Mouse (Mus musculus): ENCODE results near the gene A3galt2. TPM values are rescaled to one million over a fixed set of nuclear protein-coding genes. Genes with fewer than 3 reads are reported as not detected.

The A3galt2 gene
- polyA plus RNA-seq, 1 experiment from 2014 or later: not detected

- H3K4me1 ChIP-seq (replicated peaks; ENCODE audit: control insufficient read depth, insufficient read depth): no peaks in the 10 kb centered on the region
- H3K9ac ChIP-seq (ENCODE audit: low read length): no peak overlapping the region
- H3K27ac ChIP-seq (replicated peaks): no peak overlapping the region
- TF ChIP-seq CTCF (IDR thresholded peaks at IDR 0.05; ENCODE audit: low read depth) (no peak), EP300 (optimal IDR thresholded peaks at IDR 0.05) (no peak)
- no peak overlapping the region for H3K4me3 ChIP-seq (ENCODE audit: low read depth, low read length)
- no peaks in the 10 kb centered on the region for H3K27me3 ChIP-seq (ENCODE audit: control insufficient read depth, insufficient read depth, low read length)
- H3K36me3 ChIP-seq (ENCODE audit: control insufficient read depth, insufficient read depth, low read length): peaks cover 2% of the 10 kb centered on the region; the same call in 1 of the 2 replicates
- no peaks in the 10 kb centered on the region for H3K9me3 ChIP-seq (ENCODE audit: control insufficient read depth, low read length)
- H3K4me2 ChIP-seq (replicated peaks; ENCODE audit: low read depth): no peak overlapping the region
- WGBS: 74% methylated on average over 8 of the region's 8 CpGs
- DNase-seq (ENCODE audit: low spot score): no peak
- ATAC-seq (ENCODE audit: low FRiP score, low TSS enrichment): no peak
These were observed 41.6 kb downstream of the A3galt2 start for GRCm38 (mm10) chr4:128796788-128797187.

GRCm38 (mm10) chr4:128801675-128802465, 46.7 kb downstream of the A3galt2 start:
- H3K9me3 ChIP-seq (ENCODE audit: control insufficient read depth, low read length): no peaks in the 10 kb centered on the region
- H3K9ac ChIP-seq (ENCODE audit: low read length): no peak overlapping the region
- TF ChIP-seq EP300 (optimal IDR thresholded peaks at IDR 0.05): no peak
- no peak for TF ChIP-seq CTCF (IDR thresholded peaks at IDR 0.05; ENCODE audit: low read depth)
- H3K27me3 ChIP-seq (ENCODE audit: control insufficient read depth, insufficient read depth, low read length): no peaks in the 10 kb centered on the region
- DNase-seq (ENCODE audit: low spot score): no peak
- H3K4me1 ChIP-seq (replicated peaks; ENCODE audit: control insufficient read depth, insufficient read depth): peaks cover 11% of the 10 kb centered on the region
- H3K4me2 ChIP-seq (replicated peaks; ENCODE audit: low read depth): no peak overlapping the region
- ATAC-seq (ENCODE audit: low FRiP score, low TSS enrichment): no peak
- WGBS: 46% methylated on average over 9 of the region's 9 CpGs
- H3K27ac ChIP-seq (replicated peaks): no peak overlapping the region
- no peaks in the 10 kb centered on the region; the same call in 1 of the 2 replicates for H3K36me3 ChIP-seq (ENCODE audit: control insufficient read depth, insufficient read depth, low read length)
- H3K4me3 ChIP-seq (ENCODE audit: low read depth, low read length): no peak overlapping the region

GRCm38 (mm10) chr4:128803569-128803968, 48.4 kb downstream of the A3galt2 start:
- ATAC-seq (ENCODE audit: low FRiP score, low TSS enrichment) (no peak), DNase-seq (ENCODE audit: low spot score) (peak; percentile 12)
- Histone ChIP-seq H3K27ac (replicated peaks) (no peak overlapping the region; the same call in 1 of the 2 replicates), H3K27me3 (ENCODE audit: control insufficient read depth, insufficient read depth, low read length) (no peaks in the 10 kb centered on the region), H3K4me1 (replicated peaks; ENCODE audit: control insufficient read depth, insufficient read depth) (peaks cover 13% of the 10 kb centered on the region), H3K4me2 (replicated peaks; ENCODE audit: low read depth) (peak overlapping the region; percentile 92), H3K9me3 (ENCODE audit: control insufficient read depth, low read length) (no peaks in the 10 kb centered on the region), H3K4me3 (ENCODE audit: low read depth, low read length) (no peak overlapping the region), H3K36me3 (ENCODE audit: control insufficient read depth, insufficient read depth, low read length) (no peaks in the 10 kb centered on the region; the same call in 1 of the 2 replicates), H3K9ac (ENCODE audit: low read length) (peak overlapping the region; percentile 38; the same call in 1 of the 2 replicates)
- TF ChIP-seq EP300 (optimal IDR thresholded peaks at IDR 0.05) (no peak), CTCF (IDR thresholded peaks at IDR 0.05; ENCODE audit: low read depth) (no peak)
- WGBS: 43% methylated on average over 5 of the region's 5 CpGs

- Histone ChIP-seq H3K36me3 (ENCODE audit: control insufficient read depth, insufficient read depth, low read length) (no peaks in the 10 kb centered on the region; the same call in 1 of the 2 replicates), H3K27me3 (ENCODE audit: control insufficient read depth, insufficient read depth, low read length) (no peaks in the 10 kb centered on the region), H3K4me3 (ENCODE audit: low read depth, low read length) (peak overlapping the region; percentile 78), H3K4me1 (replicated peaks; ENCODE audit: control insufficient read depth, insufficient read depth) (peaks cover 13% of the 10 kb centered on the region), H3K9me3 (ENCODE audit: control insufficient read depth, low read length) (no peaks in the 10 kb centered on the region), H3K9ac (ENCODE audit: low read length) (peak overlapping the region; percentile 97), H3K4me2 (replicated peaks; ENCODE audit: low read depth) (peak overlapping the region; percentile 92), H3K27ac (replicated peaks) (peak overlapping the region; percentile 99)
- ATAC-seq (ENCODE audit: low FRiP score, low TSS enrichment) (no peak), DNase-seq (ENCODE audit: low spot score) (peak; percentile 31)
- WGBS: 9% methylated on average over 6 of the region's 6 CpGs
- TF ChIP-seq CTCF (IDR thresholded peaks at IDR 0.05; ENCODE audit: low read depth) (0 out of 2 replicates have a peak, but pooled peaks have one; percentile 13), EP300 (optimal IDR thresholded peaks at IDR 0.05) (no peak)
These were observed 49.4 kb downstream of the A3galt2 start for GRCm38 (mm10) chr4:128804426-128805149.

- ATAC-seq (ENCODE audit: low FRiP score, low TSS enrichment) (peak; percentile 55), DNase-seq (ENCODE audit: low spot score) (peak; percentile 74)
- Histone ChIP-seq H3K36me3 (ENCODE audit: control insufficient read depth, insufficient read depth, low read length) (no peaks in the 10 kb centered on the region; the same call in 1 of the 2 replicates), H3K4me2 (replicated peaks; ENCODE audit: low read depth) (peak overlapping the region; percentile 92), H3K27me3 (ENCODE audit: control insufficient read depth, insufficient read depth, low read length) (no peaks in the 10 kb centered on the region), H3K9me3 (ENCODE audit: control insufficient read depth, low read length) (no peaks in the 10 kb centered on the region), H3K27ac (replicated peaks) (peak overlapping the region; percentile 99), H3K4me3 (ENCODE audit: low read depth, low read length) (peak overlapping the region; percentile 78), H3K9ac (ENCODE audit: low read length) (peak overlapping the region; percentile 97), H3K4me1 (replicated peaks; ENCODE audit: control insufficient read depth, insufficient read depth) (peaks cover 13% of the 10 kb centered on the region)
- TF ChIP-seq EP300 (optimal IDR thresholded peaks at IDR 0.05) (no peak), CTCF (IDR thresholded peaks at IDR 0.05; ENCODE audit: low read depth) (no peak)
- WGBS: under 1% methylated on average over 52 of the region's 74 CpGs
These were observed 50.2 kb downstream of the A3galt2 start for GRCm38 (mm10) chr4:128805150-128806042.
